Mouse (Mus musculus): ENCODE data around the gene Aadacl3.
A peak's percentile ranks its signal among the peaks of the same experiment; 100 is the strongest.

The Aadacl3 gene

DNA sequence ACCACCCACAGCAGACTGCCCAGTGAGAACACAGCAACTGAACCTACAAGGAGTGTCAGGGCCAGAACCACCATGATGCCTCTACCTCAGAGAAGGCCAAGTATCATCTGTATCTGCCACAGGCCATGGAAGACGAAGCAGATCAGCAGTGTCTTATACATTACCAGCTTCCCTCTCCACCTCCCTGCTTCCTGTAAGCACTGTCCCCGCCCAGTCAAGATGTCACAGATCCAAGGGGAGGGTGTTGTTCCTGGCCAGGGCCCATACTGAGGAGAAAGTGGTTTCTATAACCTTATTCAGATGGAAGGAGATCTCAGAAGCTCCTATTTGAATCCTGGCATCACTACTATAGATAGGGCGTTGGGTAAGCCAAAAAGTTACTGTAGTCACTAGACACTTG is at the start of gene Aadacl3:
Gene Aadacl3 (minus strand): TSS at position 101 of the 400 bp plus-strand sequence.
- no peak for DNase-seq

DNA sequence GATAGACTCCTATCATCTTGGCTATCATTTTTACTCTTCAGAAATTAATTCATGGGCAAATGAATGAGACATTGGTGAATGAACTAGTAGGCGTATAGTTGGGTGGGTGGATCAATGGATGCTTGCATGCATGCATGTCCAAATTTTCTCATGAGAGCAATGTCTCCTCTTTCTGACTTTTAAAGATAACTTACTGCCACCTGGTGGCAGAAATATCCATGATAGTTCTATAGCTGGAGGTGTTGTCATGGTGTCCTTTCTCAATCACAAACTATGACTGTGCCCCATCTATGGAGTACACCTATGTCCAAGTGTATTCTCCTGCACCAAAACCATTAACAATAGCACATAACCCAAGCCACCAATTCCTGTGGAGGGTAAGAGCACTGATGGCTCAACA is 43.0 kb upstream of the Aadacl3 start:
- no peak for DNase-seq

DNA sequence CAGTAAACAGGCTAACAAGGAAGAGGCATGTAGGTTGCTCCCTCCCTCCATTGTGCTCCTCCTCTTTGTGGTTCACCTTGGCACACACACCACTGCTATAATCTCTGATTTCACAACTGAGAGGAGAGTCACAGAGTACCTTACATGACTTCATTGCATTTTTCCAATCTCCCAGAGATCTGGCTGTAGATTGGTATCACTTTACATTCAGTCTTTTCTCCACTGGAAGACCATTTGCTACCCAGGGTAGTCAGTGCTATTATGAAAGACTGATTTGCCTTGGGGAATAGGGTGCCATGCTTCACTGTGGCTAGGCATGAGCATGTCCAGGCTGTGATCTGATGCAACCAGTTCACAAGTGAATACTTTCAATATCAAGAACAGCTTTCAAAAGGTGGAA is 29.8 kb upstream of the Aadacl3 start:
- DNase-seq: no peak

DNA sequence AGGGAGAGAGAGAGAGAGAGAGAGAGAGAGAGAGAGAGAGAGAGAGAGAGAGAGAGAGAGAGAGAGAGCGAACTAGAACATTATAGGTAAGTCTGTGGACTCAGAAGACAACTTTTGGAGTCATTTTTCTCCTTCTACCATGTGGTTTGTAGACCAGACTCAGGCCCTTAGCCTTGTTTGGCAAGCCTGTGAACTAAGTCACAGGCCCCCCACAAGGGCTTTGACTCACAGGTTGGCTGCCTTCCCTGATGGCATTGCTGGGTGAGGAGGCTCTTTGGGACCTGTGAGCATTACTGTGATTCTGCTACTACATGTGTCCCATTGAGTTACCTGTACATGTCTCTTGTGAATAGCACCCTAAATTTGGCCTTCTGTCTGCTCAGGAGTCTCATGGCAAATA is 4.5 kb upstream of the Aadacl3 start:
- no peak for DNase-seq

DNA sequence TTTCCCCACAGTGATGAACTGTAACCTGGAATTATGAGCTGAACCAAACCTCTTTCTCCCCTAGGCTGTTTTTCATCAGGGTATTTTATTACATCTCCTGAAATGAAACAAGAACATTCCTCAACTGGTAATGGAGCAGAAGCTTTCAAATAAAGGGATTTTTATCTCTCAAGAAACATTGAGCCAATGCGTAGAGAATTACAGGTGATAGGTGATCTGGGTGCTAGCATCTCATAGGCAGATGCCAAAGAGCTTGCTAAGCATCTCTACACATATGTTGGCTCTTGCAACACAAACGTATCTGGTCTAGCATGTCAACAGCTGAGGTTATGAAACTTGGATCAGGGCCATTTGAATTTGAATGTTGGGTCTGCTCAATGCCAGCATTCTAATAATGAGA is 1.6 kb upstream of the Aadacl3 start:
- no peak for DNase-seq

DNA sequence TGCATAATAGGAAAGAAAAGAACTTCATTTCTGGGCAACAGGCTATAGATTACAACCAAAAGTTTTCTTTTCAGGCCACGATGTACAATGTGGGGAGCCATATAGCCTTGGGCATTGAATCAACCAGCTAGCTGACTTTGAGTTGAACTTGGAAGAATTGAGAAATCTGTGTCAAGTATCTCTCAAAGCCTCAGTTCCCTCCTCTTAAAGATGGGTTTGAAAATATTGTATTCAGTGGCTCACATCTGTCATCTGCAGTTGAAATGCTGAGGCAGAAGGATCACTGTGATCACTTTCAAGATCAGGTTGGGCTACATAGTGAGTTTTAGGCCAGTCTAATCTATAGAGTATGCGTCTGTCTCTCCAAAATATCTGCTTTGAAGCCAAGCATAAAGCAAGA is 10.3 kb downstream of the Aadacl3 start, which contains the start of gene Gm9944:
Gene Gm9944 (minus strand): TSS at position 101 of the 400 bp plus-strand sequence.
- no peak for DNase-seq

DNA sequence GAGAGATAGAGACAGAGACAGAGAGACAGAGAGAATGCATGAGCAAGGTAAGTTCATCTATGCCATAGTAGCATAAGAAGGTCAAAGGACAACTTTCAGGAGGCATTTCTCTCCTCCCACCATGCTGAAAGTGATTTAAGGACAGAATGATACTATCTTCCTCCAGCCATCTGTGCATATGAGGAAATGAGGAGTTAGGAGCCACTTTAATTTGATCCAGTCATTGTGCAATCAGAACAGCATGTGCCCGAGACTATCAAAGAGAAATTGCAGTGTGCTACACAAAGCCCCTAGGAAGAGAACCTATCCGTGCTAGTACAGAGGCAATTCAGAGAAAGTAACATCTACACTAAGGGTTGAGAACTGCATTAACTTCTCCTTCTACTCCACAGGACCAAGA is 15.0 kb downstream of the Aadacl3 start:
- DNase-seq: no peak

DNA sequence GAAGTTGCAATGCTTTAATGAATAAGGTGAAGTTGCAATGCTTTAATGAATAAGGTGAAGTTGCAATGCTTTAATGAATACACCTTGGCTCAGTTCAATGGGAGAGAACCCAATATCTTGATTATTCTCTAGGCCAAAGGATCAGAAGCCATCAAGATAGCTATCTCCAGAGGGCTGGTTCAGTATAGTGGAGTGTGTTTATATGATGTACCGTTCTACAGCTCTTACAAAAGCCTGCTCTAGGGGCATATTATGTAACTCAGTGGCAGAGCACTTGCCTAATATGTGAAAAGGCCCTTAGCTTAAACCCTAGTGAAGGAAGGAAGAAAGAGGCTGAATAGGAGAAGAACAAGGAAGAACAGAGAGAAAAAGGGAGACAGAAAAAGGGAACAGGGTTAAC is 22.0 kb downstream of the Aadacl3 start:
- no peak for DNase-seq

DNA sequence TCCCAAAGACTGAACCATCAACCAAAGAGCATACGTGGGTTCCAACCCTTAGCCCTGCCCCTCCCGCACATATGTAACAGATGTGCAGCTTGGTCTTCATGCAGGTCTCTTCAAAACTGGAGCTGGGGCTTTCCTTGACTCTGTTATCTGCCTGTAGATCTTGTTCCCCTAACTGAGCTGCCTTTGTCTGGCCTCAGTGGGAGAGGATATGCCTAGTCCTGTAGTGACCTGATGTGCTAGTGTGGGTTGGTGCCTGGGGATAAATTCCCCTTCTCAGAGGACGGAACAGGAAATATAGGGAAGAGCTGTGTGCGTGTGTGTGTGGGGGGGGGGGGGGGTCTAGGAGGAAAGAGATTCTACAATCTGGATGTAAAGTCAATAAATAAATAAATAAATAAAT is 22.5 kb downstream of the Aadacl3 start:
- DNase-seq: no peak

DNA sequence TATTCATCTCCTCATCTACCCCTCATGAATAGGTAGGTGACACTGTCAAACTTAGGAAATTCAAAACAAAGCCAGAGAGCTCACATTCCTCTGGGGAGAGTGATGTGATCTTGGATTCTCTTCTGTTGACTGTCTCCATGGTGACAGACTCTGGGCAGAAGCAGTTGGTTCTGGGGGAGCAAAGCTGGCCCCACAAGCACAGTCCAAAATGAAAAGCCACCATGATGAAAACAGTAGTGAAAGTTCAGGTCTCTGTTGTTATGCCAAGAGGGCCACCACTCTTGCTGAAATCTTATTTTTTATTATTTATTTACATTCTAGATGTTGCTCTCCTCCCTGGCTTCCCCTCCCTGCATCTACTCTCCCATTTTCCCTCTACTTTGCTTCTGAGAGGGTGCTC is 24.9 kb downstream of the Aadacl3 start, which contains the start of gene 1700012P22Rik:
Gene 1700012P22Rik (minus strand): TSS at position 101 of the 400 bp plus-strand sequence.
- DNase-seq: no peak

DNA sequence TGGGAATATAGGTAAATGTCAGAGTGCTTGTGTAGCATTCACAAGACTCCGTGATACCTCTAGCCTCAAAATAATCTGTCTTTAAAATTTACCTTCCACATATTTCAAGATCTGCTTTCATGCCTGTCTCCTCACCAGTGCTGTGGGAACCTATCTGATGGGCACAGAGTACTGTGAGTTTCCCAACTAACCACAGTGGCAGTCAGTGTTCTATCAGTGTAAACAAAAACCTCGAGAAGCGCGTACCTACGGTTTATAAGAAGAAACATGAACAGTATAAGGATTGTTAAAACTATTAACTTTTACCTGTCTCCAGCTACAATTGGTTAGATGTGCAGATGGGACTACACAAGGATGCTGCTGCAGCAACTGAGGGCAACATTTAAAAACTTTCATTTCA is 30.3 kb downstream of the Aadacl3 start:
- no peak for DNase-seq

DNA sequence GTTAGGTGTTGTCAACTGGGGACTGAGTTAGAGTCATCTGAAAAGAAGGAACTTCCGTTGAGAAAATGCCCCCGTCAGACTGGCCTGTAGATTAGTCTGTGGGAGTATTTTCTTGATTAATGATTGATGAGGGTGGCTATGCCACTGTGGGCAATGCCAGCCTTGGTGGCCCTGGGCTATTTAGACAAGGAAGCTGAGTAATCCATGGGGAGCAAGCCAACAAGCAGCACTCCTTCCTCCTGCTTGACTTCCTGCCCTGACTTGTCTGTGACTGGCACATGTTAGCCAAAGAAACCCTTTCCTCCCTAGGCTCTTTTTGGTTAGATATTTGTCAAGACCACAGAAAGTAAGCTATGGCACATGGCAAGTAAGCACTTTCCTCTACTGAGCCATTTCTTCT is 32.8 kb downstream of the Aadacl3 start:
- DNase-seq: no peak

DNA sequence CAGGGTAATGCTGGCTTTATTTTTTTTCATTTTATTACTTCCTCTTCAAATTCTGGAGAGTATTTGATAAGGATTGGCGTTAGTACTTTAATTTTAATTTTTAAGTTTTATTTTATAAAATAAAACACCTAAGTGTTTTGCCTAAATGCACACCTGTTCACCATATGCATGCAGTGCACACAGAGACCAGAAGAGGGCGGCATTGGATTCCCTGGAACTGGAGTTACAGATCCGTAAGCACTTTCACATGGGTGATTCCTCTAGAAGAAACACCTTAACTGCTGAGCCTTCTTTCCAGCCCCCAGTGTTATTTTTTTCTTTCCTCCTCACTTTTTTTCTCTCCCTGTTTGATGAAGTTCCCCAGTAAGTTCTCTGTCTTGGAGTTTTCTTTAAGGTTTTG is 34.7 kb downstream of the Aadacl3 start:
- DNase-seq: peak; percentile 11

DNA sequence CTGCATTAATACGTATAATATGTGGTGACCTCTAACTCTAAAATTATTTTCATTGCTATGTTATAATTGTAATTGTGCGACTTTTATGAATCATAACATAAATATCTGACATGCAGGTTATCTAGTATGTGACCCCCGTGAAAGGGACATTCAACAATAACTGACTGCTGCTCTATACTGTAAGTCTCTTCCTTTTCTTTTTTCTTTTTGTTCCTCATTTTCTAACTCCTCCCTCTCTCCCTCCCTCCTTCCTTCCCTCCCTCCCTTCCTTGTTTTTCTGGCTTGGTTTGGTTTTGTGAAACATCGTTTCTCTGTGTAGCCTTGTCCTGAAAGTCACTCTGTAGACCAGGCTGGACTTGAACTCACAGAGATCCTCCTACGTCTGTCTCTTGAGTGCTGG is 39.0 kb downstream of the Aadacl3 start:
- no peak for DNase-seq

DNA sequence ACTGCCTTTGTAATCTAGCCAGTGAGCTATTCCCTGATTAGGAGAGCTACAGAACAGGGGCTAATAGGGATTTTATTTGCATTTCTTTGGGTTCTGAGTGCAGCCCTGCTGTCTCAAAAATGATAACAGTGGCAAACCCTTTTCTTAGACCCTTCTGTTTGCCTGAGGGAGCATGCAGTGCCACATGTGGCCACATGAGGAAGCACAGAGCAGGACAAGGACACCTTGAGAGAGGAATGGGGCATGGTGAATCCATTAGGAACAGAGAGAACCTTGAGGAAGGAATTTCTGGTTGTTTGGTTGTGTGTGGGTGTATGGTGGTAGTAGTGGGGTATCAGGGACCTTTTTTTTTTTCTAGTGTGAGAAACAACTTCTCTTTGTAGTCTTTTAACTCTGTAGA is 42.9 kb downstream of the Aadacl3 start:
- DNase-seq: no peak

DNA sequence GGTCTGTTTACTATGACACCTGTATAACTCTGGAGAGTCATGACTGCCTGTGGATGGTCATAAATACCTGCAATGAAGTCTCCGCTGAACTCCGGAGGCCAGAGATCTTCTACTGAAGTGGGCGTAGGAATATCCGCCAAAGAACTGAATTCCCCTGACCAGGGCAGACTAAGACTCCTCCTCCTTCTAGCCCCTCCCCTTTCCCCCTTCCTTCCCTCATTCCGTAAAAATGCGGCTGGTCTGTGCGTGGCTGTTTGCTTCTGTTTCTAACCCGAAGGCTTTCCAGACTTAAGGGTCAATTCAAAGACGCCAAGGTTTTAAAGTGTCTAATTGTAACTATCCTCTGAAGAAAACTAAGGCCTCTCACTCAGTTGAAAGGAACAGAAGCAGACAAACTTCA is 55.3 kb downstream of the Aadacl3 start, which contains the start of gene Pramef12:
Gene Pramef12 (minus strand): TSS at position 175 of the 400 bp plus-strand sequence.
- DNase-seq: no peak

DNA sequence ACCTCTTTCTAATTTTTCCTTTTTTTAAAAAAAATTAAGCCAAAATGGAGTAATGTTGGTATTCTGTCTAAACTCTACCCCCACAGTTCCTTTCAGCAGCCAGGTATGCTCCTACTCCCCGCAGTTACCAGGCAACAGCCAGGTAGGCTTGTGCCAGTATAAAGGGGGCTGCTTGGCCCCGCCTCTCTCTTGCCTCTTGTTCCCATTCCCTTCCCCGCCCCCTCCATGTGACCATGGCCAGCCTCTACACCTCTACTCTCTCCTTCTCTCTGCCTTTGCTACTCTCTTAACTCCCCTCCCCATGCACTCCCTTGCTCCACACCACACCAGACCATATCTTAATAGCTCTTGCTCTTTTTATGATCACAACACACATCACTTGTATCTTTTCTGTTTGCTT is 57.3 kb downstream of the Aadacl3 start:
- no peak for DNase-seq

DNA sequence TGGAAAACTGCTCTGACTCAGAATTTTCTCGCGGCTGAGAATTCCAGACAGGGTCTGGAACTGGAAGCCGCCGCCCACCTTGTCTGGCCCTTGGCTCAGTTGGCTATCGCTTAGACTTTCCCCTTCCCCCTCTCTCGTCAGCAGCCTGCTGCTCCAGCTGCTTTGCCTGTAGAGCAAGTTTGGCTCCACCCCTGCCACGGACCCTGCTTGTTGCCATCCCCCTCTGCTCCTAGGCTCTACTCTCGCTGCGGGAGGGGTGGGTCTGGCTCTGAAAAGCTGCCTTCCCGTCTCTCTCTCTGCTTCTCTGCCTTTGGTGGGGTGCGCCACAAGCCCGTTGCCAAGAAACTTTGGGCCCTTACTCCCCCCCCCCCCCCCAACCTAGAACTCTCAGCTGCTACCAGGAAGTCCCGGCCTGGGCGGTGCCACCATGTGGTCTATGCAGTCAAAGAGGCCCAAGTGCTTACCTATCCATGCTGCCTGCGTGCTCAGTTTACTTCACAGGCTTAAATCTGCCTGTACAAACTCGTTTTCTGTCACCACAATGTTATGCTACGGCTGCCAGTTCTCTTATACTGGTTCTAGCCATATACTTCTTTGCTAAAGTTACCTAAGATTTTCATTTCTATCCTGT is 59.0 kb downstream of the Aadacl3 start:
- DNase-seq: peak; percentile 9

Measured in kidney, adult 11 months (tissue).